ENCODE assay signal across 9 mouse cellular contexts in the genomic region with DNA sequence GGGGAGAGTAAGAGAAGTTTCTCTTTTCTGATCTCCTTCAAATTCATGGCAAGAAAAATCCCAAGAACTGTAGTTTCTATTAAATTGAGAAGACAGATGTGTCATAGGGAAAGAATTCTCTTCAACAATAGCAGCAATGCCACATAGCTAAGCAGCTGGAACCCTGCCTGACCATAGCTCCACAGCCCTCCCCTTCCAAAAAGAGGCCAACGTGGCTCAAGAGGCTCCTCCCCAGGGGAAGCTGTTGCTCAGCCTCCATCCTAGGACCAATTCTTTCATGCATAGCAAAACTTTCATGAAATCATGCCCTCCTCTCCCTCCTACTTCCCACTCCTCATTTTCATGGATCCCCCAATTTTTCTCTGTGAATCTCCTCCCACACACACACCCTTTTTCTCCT. TPM values are rescaled to one million over a fixed set of nuclear protein-coding genes. Genes with fewer than 3 reads are reported as not detected.
DNase-seq lines count a peak whose midpoint lies in the region; ATAC-seq and TF ChIP-seq lines count a peak whose summit lies in the region.
"Had no signal": no experiment of that assay in that cellular context is flagged by ENCODE, and none has a peak within 500 bp of the region (broad histone marks: within the 10 kb centered on the region; RNA-seq: fewer than 3 reads in every experiment).

No protein-coding gene starts in this region.

- H3K27ac ChIP-seq in midbrain, embryonic 11.5 days (ENCODE audit: low read depth, low read length): no peak overlapping the region
- H3K27ac ChIP-seq in midbrain, embryonic 16.5 days (ENCODE audit: low read length): no peak overlapping the region
- H3K27ac ChIP-seq in heart, embryonic 11.5 days (ENCODE audit: low read depth, low read length): peak overlapping the region; percentile 87
- peak overlapping the region; percentile 90 for H3K27ac ChIP-seq in kidney, postnatal 0 days

- no peak for ATAC-seq in midbrain, embryonic 11.5 days (ENCODE audit: low FRiP score)
- ATAC-seq in midbrain, embryonic 16.5 days: no peak
- no peak for ATAC-seq in heart, embryonic 11.5 days (replicated peaks; ENCODE audit: insufficient number of reproducible peaks, low FRiP score, low TSS enrichment)
- ATAC-seq in kidney, postnatal 0 days (replicated peaks; ENCODE audit: low FRiP score, low read depth): 0 out of 2 replicates have a peak, but pooled peaks have one; percentile 47

- no peaks in the 10 kb centered on the region for H3K27me3 ChIP-seq in midbrain, embryonic 11.5 days (ENCODE audit: control insufficient read depth, insufficient read depth, low read length)
- H3K27me3 ChIP-seq in midbrain, embryonic 16.5 days (ENCODE audit: control insufficient read depth, insufficient read depth, low read depth, low read length): no peaks in the 10 kb centered on the region
- H3K27me3 ChIP-seq in heart, embryonic 11.5 days (ENCODE audit: control insufficient read depth, insufficient read depth, low read length): no peaks in the 10 kb centered on the region
- H3K27me3 ChIP-seq in kidney, postnatal 0 days (ENCODE audit: insufficient read depth, low read length): no peaks in the 10 kb centered on the region

- no peak overlapping the region for H3K9ac ChIP-seq in midbrain, embryonic 11.5 days (ENCODE audit: low read length)
- H3K9ac ChIP-seq in midbrain, embryonic 16.5 days (ENCODE audit: low read depth, low read length): no peak overlapping the region
- no peak overlapping the region for H3K9ac ChIP-seq in heart, embryonic 11.5 days (ENCODE audit: low read depth, low read length)
- H3K9ac ChIP-seq in kidney, postnatal 0 days (ENCODE audit: low read depth, low read length): no peak overlapping the region

- no peaks in the 10 kb centered on the region; the same call in 1 of the 2 replicates for H3K4me1 ChIP-seq in midbrain, embryonic 11.5 days (ENCODE audit: control insufficient read depth, insufficient read depth, low read length)
- no peaks in the 10 kb centered on the region for H3K4me1 ChIP-seq in midbrain, embryonic 16.5 days (ENCODE audit: control insufficient read depth, insufficient read depth, low read length)
- H3K4me1 ChIP-seq in heart, embryonic 11.5 days (ENCODE audit: control insufficient read depth, insufficient read depth, low read length): peaks cover 13% of the 10 kb centered on the region
- no peaks in the 10 kb centered on the region for H3K4me1 ChIP-seq in kidney, postnatal 0 days (replicated peaks; ENCODE audit: insufficient read depth, low read length)

- H3K36me3 ChIP-seq in midbrain, embryonic 11.5 days (ENCODE audit: control insufficient read depth, insufficient read depth, low read length): no peaks in the 10 kb centered on the region
- H3K36me3 ChIP-seq in midbrain, embryonic 16.5 days (ENCODE audit: control insufficient read depth, insufficient read depth, low read length): no peaks in the 10 kb centered on the region
- no peaks in the 10 kb centered on the region for H3K36me3 ChIP-seq in heart, embryonic 11.5 days (ENCODE audit: control insufficient read depth, insufficient read depth, low read length)
- H3K36me3 ChIP-seq in kidney, postnatal 0 days (ENCODE audit: insufficient read depth, low read length): no peaks in the 10 kb centered on the region
- H3K36me3 ChIP-seq: G1E had no signal

- DNase-seq in midbrain, embryonic 11.5 days (ENCODE audit: low spot score, missing footprints): peak; percentile 81
- DNase-seq in kidney, postnatal 0 days (ENCODE audit: low spot score): peak; percentile 92
- DNase-seq in neural tube, embryonic 10.5 days (ENCODE audit: extremely low spot score, low spot score): peak; percentile 23
- DNase-seq in left cerebral cortex, adult 11 months (ENCODE audit: low spot score): no peak
- no peak for DNase-seq in cerebellum, postnatal 36 days
- no peak for DNase-seq in left cerebral cortex, adult 8-10 months (ENCODE audit: low spot score in 2 of 2)

- no peaks in the 10 kb centered on the region for H3K9me3 ChIP-seq in midbrain, embryonic 11.5 days (ENCODE audit: control insufficient read depth, low read length)
- H3K9me3 ChIP-seq in midbrain, embryonic 16.5 days (replicated peaks; ENCODE audit: control insufficient read depth, low read length, poor library complexity, severe bottlenecking): no peaks in the 10 kb centered on the region
- H3K9me3 ChIP-seq in heart, embryonic 11.5 days (replicated peaks; ENCODE audit: control insufficient read depth, low read length): no peaks in the 10 kb centered on the region
- H3K9me3 ChIP-seq in kidney, postnatal 0 days (replicated peaks; ENCODE audit: low read length): no peaks in the 10 kb centered on the region
- H3K9me3 ChIP-seq: G1E had no signal

- no peak overlapping the region for H3K4me3 ChIP-seq in midbrain, embryonic 11.5 days (ENCODE audit: low read depth, low read length)
- no peak overlapping the region for H3K4me3 ChIP-seq in midbrain, embryonic 16.5 days (ENCODE audit: low read depth, low read length)
- H3K4me3 ChIP-seq in heart, embryonic 11.5 days (ENCODE audit: low read depth, low read length): no peak overlapping the region
- no peak overlapping the region for H3K4me3 ChIP-seq in kidney, postnatal 0 days (replicated peaks; ENCODE audit: low read depth, low read length)

- WGBS in midbrain, embryonic 11.5 days: 7% methylated on average over 1 of the region's 1 CpGs
- WGBS in midbrain, embryonic 16.5 days: 12% methylated on average over 1 of the region's 1 CpGs
- 11% methylated on average over 1 of the region's 1 CpGs for WGBS in heart, embryonic 11.5 days (ENCODE audit: insufficient replicate concordance)
- 6% methylated on average over 1 of the region's 1 CpGs for WGBS in kidney, postnatal 0 days

- no peak overlapping the region for H3K4me2 ChIP-seq in midbrain, embryonic 11.5 days
- no peak overlapping the region for H3K4me2 ChIP-seq in midbrain, embryonic 16.5 days (ENCODE audit: low read length)
- H3K4me2 ChIP-seq in heart, embryonic 11.5 days: no peak overlapping the region
- no peak overlapping the region for H3K4me2 ChIP-seq in kidney, postnatal 0 days (ENCODE audit: low read length)

- TF ChIP-seq CTCF in kidney, postnatal 0 days (IDR thresholded peaks at IDR 0.05; ENCODE audit: low read depth): no peak

RNA-seq across cellular contexts. Expression of a gene that starts 16.3 kb away (rescaled TPM):
- 142 and 144 TPM in 2 replicates for polyA plus RNA-seq in midbrain, embryonic 11.5 days (2014; fragmentation: Nextera tagmentation; extraction: Ambion mirVana)
- polyA plus RNA-seq in midbrain, embryonic 16.5 days (2015; fragmentation: Nextera tagmentation; extraction: Ambion mirVana): 62.8 and 78.9 TPM in 2 replicates
- 113 and 141 TPM in 2 replicates for polyA plus RNA-seq in heart, embryonic 11.5 days (2014; fragmentation: Nextera tagmentation; extraction: Ambion mirVana)
- polyA plus RNA-seq in kidney, postnatal 0 days (2015; fragmentation: Nextera tagmentation; extraction: Ambion mirVana): 306 and 344 TPM in 2 replicates
- total RNA-seq in left cerebral cortex, adult 8-10 months (2022): 10 to 100 TPM; 12.9 to 16.4 (median 16.0) TPM
- polyA plus RNA-seq: G1E had no signal

Comparison
In these comparisons a context has a peak if more than half of its experiments do, and no peak if none do; other contexts are left out.
1. DNase-seq: peak in midbrain, embryonic 11.5 days (single experiment), kidney, postnatal 0 days (single experiment) and neural tube, embryonic 10.5 days (single experiment); none in left cerebral cortex, adult 11 months (single experiment), cerebellum, postnatal 36 days (0 of 2) and left cerebral cortex, adult 8-10 months (0 of 2).
2. H3K27ac ChIP-seq: peak in heart, embryonic 11.5 days (single experiment) and kidney, postnatal 0 days (single experiment); none in midbrain, embryonic 11.5 days (single experiment) and midbrain, embryonic 16.5 days (single experiment).